Comparison of ENCODE assay signal across 8 mouse cellular contexts in the genomic region with DNA sequence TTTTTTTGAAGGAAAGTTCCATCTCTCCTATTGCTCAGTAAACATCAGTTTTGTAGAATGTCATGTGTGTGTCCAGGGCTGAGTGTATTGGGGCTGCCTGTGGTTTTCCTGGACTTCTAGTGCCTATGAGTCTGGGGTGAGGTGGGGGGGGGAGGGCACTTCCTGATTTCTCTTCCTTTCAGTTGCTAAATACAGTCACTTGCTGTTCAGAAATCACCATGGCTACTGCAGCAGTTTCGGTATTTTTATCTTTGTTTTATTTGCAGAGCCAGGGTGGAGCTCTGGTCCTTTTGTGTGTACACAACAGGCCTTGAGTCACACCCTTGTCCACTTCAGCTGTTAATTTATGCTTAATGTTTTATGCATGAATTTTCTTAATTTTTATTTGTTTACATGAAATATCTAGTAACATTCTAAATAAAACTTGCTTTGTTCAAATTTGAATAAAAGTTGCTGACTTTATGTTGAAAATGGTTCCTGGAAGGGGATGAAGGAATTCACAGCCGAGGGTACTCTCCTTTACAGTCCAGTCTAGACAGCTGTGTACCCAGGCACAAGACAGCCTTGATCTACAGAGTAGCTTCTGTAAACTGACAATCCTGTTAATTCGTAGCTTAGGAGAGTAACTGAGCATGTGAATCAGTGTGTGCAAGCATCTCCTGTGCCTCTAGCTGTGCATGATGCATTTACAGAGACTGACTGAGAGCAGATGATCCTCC.
A peak's percentile ranks its signal among the peaks of the same experiment; 100 is the strongest.
DNase-seq lines count a peak whose midpoint lies in the region; ATAC-seq and TF ChIP-seq lines count a peak whose summit lies in the region.

No protein-coding gene starts in this region.

- H3K9me3 ChIP-seq in ES-E14 (ENCODE audit: control insufficient read depth, insufficient read depth, low read depth, low read length), result no peaks in the 10 kb centered on the region
- H3K9me3 ChIP-seq in hindbrain, embryonic 16.5 days (ENCODE audit: control insufficient read depth, low read length), result no peaks in the 10 kb centered on the region
- no peaks in the 10 kb centered on the region for H3K9me3 ChIP-seq in liver, embryonic 13.5 days (replicated peaks)
- no peaks in the 10 kb centered on the region for H3K9me3 ChIP-seq in neural tube, embryonic 15.5 days (replicated peaks)

- peak; percentile 36 for DNase-seq in embryo, embryonic 10.5 days (ENCODE audit: low spot score)
- DNase-seq in embryo, embryonic 9.5 days (ENCODE audit: extremely low spot score), result no peak
- DNase-seq in ES-E14 (ENCODE audit: low read depth, low spot score), result peak; percentile 46
- no peak for DNase-seq in liver, embryonic 13.5 days
- no peak for DNase-seq in gastrocnemius, adult 18-20 months (ENCODE audit: low spot score)
- no peak for DNase-seq in frontal cortex, postnatal 14 days (ENCODE audit: low spot score in 2 of 2)

- peak overlapping the region; percentile 95 for H3K27ac ChIP-seq in ES-E14 (ENCODE audit: insufficient read depth, low read depth, low read length, poor library complexity, severe bottlenecking)
- H3K27ac ChIP-seq in hindbrain, embryonic 16.5 days (ENCODE audit: low read depth, low read length), result no peak overlapping the region
- H3K27ac ChIP-seq in liver, embryonic 13.5 days, result no peak overlapping the region
- H3K27ac ChIP-seq in neural tube, embryonic 15.5 days (replicated peaks), result no peak overlapping the region

- in situ Hi-C loops in ES-E14 (cut with MboI; ENCODE audit: low sequenced_read_pairs in 2 of 2, unreplicated experiment in 2 of 2), result no loop called here

- H3K36me3 ChIP-seq in ES-E14 (ENCODE audit: control insufficient read depth, insufficient read depth, low read length, poor library complexity, severe bottlenecking), result no peaks in the 10 kb centered on the region
- H3K36me3 ChIP-seq in hindbrain, embryonic 16.5 days (ENCODE audit: control insufficient read depth, insufficient read depth, low read length), result no peaks in the 10 kb centered on the region
- H3K36me3 ChIP-seq in liver, embryonic 13.5 days, result no peaks in the 10 kb centered on the region
- no peaks in the 10 kb centered on the region for H3K36me3 ChIP-seq in neural tube, embryonic 15.5 days

- 9% methylated on average over 3 of the region's 3 CpGs for WGBS in hindbrain, embryonic 16.5 days
- 27% methylated on average over 3 of the region's 3 CpGs for WGBS in liver, embryonic 13.5 days (ENCODE audit: insufficient replicate concordance)
- 8% methylated on average over 3 of the region's 3 CpGs for WGBS in neural tube, embryonic 15.5 days

- no peak overlapping the region for H3K4me2 ChIP-seq in hindbrain, embryonic 16.5 days (ENCODE audit: low read length)
- no peak overlapping the region for H3K4me2 ChIP-seq in liver, embryonic 13.5 days
- H3K4me2 ChIP-seq in neural tube, embryonic 15.5 days, result no peak overlapping the region

- H3K9ac ChIP-seq in ES-E14 (ENCODE audit: insufficient read depth, low read depth, low read length, poor library complexity, severe bottlenecking), result no peak overlapping the region
- no peak overlapping the region for H3K9ac ChIP-seq in hindbrain, embryonic 16.5 days (ENCODE audit: low read depth, low read length)
- H3K9ac ChIP-seq in liver, embryonic 13.5 days, result no peak overlapping the region
- no peak overlapping the region for H3K9ac ChIP-seq in neural tube, embryonic 15.5 days (replicated peaks)

- no peaks in the 10 kb centered on the region for H3K27me3 ChIP-seq in hindbrain, embryonic 16.5 days (replicated peaks; ENCODE audit: control insufficient read depth, insufficient read depth, low read length)
- H3K27me3 ChIP-seq in liver, embryonic 13.5 days, result no peaks in the 10 kb centered on the region
- no peaks in the 10 kb centered on the region for H3K27me3 ChIP-seq in neural tube, embryonic 15.5 days (replicated peaks)

- ATAC-seq in hindbrain, embryonic 16.5 days, result peak; percentile 79
- 0 out of 2 replicates have a peak, but pooled peaks have one; percentile 41 for ATAC-seq in liver, embryonic 13.5 days (ENCODE audit: low read depth)
- peak; percentile 38; the same call in 1 of the 2 replicates for ATAC-seq in neural tube, embryonic 15.5 days (ENCODE audit: low FRiP score)

- peaks cover 8 to 12% of the 10 kb centered on the region in 2 experiments; a peak in 3 of 4 replicates for H3K4me1 ChIP-seq in ES-E14 (ENCODE audit: control insufficient read depth in 2 of 2, insufficient read depth in 2 of 2, low read length in 2 of 2, poor library complexity in 1 of 2)
- H3K4me1 ChIP-seq in hindbrain, embryonic 16.5 days (ENCODE audit: control insufficient read depth, insufficient read depth, low read depth, low read length), result no peaks in the 10 kb centered on the region
- H3K4me1 ChIP-seq in liver, embryonic 13.5 days (replicated peaks), result no peaks in the 10 kb centered on the region
- peaks cover 8% of the 10 kb centered on the region for H3K4me1 ChIP-seq in neural tube, embryonic 15.5 days

- H3K4me3 ChIP-seq in ES-E14 (ENCODE audit: insufficient read depth in 1 of 2, low read depth in 1 of 2, low read length in 2 of 2, poor library complexity in 1 of 2, severe bottlenecking in 1 of 2), result peak overlapping the region in 1 of 2 experiments; percentile 37; a peak in 1 of 4 replicates
- H3K4me3 ChIP-seq in hindbrain, embryonic 16.5 days (ENCODE audit: low read length), result no peak overlapping the region
- H3K4me3 ChIP-seq in liver, embryonic 13.5 days (replicated peaks), result no peak overlapping the region
- H3K4me3 ChIP-seq in neural tube, embryonic 15.5 days (replicated peaks), result no peak overlapping the region

TF ChIP-seq in ES-E14, 5 proteins besides CTCF, POLR2A, EP300 and RAD21:
- TF ChIP-seq HCFC1 (IDR thresholded peaks at IDR 0.05; ENCODE audit: borderline replicate concordance, insufficient read depth, low read length) (no peak), ZNF384 (IDR thresholded peaks at IDR 0.05; ENCODE audit: low read depth, low read length) (no peak), CHD2 (IDR thresholded peaks at IDR 0.05; ENCODE audit: low read depth, low read length) (peak; percentile 29; the same call in 1 of the 2 replicates), MAFK (IDR thresholded peaks at IDR 0.05; ENCODE audit: insufficient read depth, low read depth, low read length) (no peak), ZC3H11A (IDR thresholded peaks at IDR 0.05; ENCODE audit: borderline replicate concordance, low read depth, low read length) (no peak)

Comparison
In these comparisons a context has a peak if more than half of its experiments do, and no peak if none do; other contexts are left out.
1. DNase-seq: peak in embryo, embryonic 10.5 days (single experiment) and ES-E14 (single experiment); none in embryo, embryonic 9.5 days (single experiment), liver, embryonic 13.5 days (single experiment), gastrocnemius, adult 18-20 months (single experiment) and frontal cortex, postnatal 14 days (0 of 2).
2. Peak in every context shown above with its lines, with median percentiles within 50 percentile points of each other: ATAC-seq.